Mouse (Mus musculus) olfactory bulb, adult 2 months (tissue): Measurements from ENCODE around the gene Ap4b1. TPM values are rescaled to one million over a fixed set of nuclear protein-coding genes. Genes with fewer than 3 reads are reported as not detected.
"Not testable (repeated sequence)": the region's sequence is repeated elsewhere in the genome, so short reads cannot be mapped to it uniquely, and the experiment has no call there.

ENCODE experiments used
- H3K27ac ChIP-seq: fragments of 200-500 bp; 2 replicates; pipeline ENCODE4 v1.5.1; 2012; ENCODE audit warnings: low read depth, low read length; ENCODE audit not compliant: insufficient read depth
- H3K4me1 ChIP-seq: fragments of 200-500 bp; 2 replicates; pipeline ENCODE4 v1.6.1; 2012; ENCODE audit warnings: low read length; ENCODE audit not compliant: control insufficient read depth, insufficient read depth
- H3K4me3 ChIP-seq: fragments of 200-500 bp; 2 replicates; pipeline ENCODE4 v1.5.1; 2012; ENCODE audit warnings: mild to moderate bottlenecking, low read depth, low read length, moderate library complexity; ENCODE audit not compliant: insufficient read depth
- CTCF ChIP-seq: fragments of 200-500 bp; IDR thresholded peaks from 2 replicates; pipeline ENCODE4 v1.5.1; 2012; ENCODE audit warnings: low read depth, mild to moderate bottlenecking, low read length, moderate library complexity; ENCODE audit not compliant: insufficient read depth
- POLR2A ChIP-seq: fragments of 200-500 bp; IDR thresholded peaks from 2 replicates; pipeline ENCODE4 v1.6.1; 2012; ENCODE audit warnings: mild to moderate bottlenecking, low read depth, low read length, moderate library complexity; ENCODE audit not compliant: insufficient read depth
- WGBS: fragments of 180-500 bp; shearing (Covaris S2); methylation state at CpG from one replicate; pipeline ENCODE4 v1.1.7; 2018; 5-methylcytosine and 5-hydroxymethylcytosine counted together
- polyA plus RNA-seq: library from polyadenylated mRNA; stranded (reverse); fragments of >200 nt; gene quantifications from 2 replicates; pipeline ENCODE4 v1.2.4, GENCODE M21; 2012; ENCODE audit warnings: low replicate concordance; ENCODE audit not compliant: missing spikeins, insufficient read depth, insufficient read length

Gene Ap4b1
- polyA plus RNA-seq, 1 experiment, result not detected

DNA sequence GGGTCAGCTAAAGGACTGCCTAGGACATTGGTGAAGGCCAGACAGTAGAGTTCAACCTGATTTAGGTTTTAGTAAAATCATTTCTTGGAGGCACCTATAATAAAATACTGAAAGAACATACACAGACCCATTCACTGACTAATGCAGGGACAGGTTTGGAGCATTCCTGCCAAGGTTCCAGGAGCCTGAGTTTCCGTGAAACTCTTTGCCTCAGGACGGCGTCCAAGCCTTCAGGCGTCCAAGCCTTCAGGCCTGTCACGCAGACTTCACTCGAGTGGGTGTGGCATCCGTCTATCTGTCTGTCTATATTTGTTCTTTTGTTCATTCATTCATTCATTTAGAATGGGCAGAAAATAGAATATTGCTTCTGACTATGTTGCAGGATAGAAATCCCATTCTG lies 21.8 kb downstream of the Ap4b1 start:
- no peak overlapping the region for H3K27ac ChIP-seq
- 88% methylated on average over 7 of the region's 7 CpGs for WGBS
- TF ChIP-seq CTCF, result no peak
- no peak for TF ChIP-seq POLR2A
- no peaks in the 10 kb centered on the region for H3K4me1 ChIP-seq
- no peak overlapping the region for H3K4me3 ChIP-seq

- no peak within 1 kb of the TSS for H3K4me3 ChIP-seq
- H3K4me1 ChIP-seq, result no peaks in the 10 kb centered on the region
- TF ChIP-seq CTCF (no peak), POLR2A (no peak)
- no peak within 1 kb of the TSS for H3K27ac ChIP-seq
Measured at GRCm38 (mm10) chr3:103832426-103832825, 23.1 kb downstream of the Ap4b1 start, which contains the start of gene Bcl2l15. TSS of gene Bcl2l15 (plus strand) at chr3:103832601.

DNA sequence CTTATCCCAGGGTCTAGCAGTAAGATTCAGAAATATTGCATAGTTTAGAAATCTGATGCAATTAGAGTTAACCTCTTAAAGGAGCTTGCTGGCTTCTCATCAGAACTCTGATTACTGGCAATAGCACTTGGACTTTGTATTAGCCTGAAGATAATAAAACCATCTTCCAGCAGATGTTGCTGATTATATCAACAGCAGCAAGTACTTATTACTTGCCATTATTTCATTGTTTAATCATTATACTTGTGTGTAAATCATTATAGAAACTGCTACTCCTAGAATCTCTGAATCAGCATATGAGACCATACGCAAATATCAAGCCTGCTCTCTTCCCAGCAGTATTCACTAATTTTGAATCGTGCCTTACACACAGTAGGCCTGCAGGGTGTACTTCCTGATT lies 24.7 kb downstream of the Ap4b1 start:
- WGBS, result 80% methylated on average over 2 of the region's 2 CpGs
- H3K27ac ChIP-seq, result no peak overlapping the region
- no peak for TF ChIP-seq POLR2A
- no peak for TF ChIP-seq CTCF
- no peaks in the 10 kb centered on the region for H3K4me1 ChIP-seq
- no peak overlapping the region for H3K4me3 ChIP-seq

DNA sequence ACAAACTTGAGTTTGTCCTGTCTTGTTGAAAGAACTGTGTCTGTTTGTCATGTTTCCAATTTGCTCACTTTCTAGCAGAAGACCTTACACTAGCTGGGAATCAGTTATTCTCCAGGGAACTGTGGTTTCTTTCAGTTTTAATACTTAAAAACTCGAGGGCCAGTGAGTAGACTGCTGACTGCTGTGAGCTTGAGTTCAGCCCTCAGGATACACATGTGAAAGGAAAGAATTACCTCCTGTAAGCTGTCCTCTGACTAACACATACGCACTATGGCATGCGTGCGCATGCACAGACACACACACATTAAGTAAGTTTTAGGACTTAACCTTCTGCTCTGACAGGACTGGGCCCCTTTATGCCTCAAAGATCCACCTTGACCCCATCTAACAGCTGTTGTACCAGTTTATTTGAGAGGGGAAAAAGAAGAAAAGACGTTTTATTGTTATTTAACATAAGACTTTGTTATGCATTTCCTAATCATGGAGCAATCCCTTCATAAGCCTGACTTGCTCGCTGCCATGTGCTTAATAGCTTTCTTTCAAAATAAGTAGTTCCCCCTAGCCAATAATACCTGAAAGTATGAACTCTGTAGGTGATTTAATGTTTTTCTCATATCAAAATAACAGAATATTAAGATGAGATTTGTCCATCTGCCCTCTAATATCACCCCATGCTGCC lies 26.1 kb downstream of the Ap4b1 start:
- no peak overlapping the region for H3K4me3 ChIP-seq
- no peaks in the 10 kb centered on the region for H3K4me1 ChIP-seq
- 83% methylated on average over 6 of the region's 6 CpGs for WGBS
- H3K27ac ChIP-seq, result no peak overlapping the region
- no peak for TF ChIP-seq POLR2A

- Histone ChIP-seq H3K4me1 (no peaks in the 10 kb centered on the region), H3K4me3 (no peak overlapping the region), H3K27ac (no peak overlapping the region)
- WGBS, result 59% methylated on average over 10 of the region's 10 CpGs
- TF ChIP-seq POLR2A (no peak), CTCF (no peak)
Measured at GRCm38 (mm10) chr3:103835951-103836310, 26.6 kb downstream of the Ap4b1 start.

DNA sequence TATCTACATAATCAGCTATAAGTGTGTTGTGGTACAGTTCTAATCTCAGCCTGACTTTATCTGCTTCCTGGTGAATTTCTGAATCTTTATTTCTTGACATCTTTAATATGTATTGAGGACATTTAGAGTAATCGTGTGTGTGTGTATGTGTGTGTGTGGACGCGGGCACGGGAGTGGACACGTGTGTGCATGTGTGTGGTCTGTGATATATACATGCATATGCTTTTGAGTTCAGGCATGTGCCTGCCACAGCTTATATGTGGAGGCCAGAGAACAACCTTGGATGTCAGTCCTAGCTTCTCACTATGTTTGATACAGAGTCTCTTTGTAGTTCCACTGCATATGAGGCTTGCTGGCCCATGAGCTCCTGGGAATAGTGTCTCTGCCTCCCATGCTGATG lies 27.1 kb downstream of the Ap4b1 start:
- H3K27ac ChIP-seq, result no peak overlapping the region
- TF ChIP-seq CTCF, result no peak
- TF ChIP-seq POLR2A, result no peak
- WGBS, result 93% methylated on average over 5 of the region's 5 CpGs

DNA sequence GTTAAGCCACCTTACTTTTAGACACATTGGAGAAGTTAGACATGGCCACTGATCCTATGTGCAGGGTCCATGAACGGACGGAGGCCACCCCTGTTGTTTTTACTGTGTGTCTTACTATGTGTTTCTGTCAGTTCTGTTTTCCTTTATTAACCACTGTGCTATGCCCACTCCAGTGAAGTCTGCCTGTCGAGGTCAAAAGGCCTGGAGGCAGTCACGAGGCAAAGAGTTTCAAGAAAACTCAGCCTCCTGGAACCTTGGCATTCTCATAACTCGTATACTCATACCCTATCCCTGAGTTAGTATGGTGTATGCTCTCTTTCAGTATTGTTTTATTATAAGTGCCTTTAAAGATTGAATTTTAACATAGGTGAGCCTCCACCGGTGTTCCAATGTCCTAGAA lies 30.4 kb downstream of the Ap4b1 start:
- 95% methylated on average over 6 of the region's 6 CpGs for WGBS
- Histone ChIP-seq H3K27ac (no peak overlapping the region), H3K4me1 (no peaks in the 10 kb centered on the region), H3K4me3 (no peak overlapping the region)
- TF ChIP-seq CTCF, result no peak
- TF ChIP-seq POLR2A, result no peak

More for the DNA sequence above, 27.1 kb downstream of the Ap4b1 start:
- no peaks in the 10 kb centered on the region for H3K4me1 ChIP-seq
- no peak overlapping the region for H3K4me3 ChIP-seq

DNA sequence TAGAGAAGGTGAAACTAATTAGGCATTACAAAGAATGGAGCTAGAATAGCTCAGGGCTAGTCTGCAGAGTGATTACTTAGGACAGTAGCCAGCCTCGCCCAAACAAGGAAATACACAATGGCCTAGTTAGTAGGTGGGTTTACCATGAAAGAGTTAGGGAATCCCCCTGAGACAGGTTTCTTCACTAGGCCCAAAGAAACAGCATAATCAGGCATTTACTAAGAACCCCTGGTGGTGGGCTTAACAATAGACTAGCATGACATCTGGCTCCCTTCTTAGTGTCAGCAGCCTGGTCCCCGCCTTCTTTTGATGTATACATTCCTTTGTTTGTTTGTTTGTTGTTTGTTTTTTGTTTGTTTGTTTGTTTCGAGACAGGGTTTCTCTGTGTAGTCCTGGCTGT lies 30.9 kb downstream of the Ap4b1 start:
- not testable (repeated sequence) for H3K27ac ChIP-seq, H3K4me3 ChIP-seq, H3K4me1 ChIP-seq
- WGBS, result 92% methylated on average over 3 of the region's 3 CpGs

GRCm38 (mm10) chr3:103840946-103841345 lies 31.6 kb downstream of the Ap4b1 start:
- 93% methylated on average over 7 of the region's 7 CpGs for WGBS

GRCm38 (mm10) chr3:103850644-103851363 lies 41.5 kb downstream of the Ap4b1 start:
- TF ChIP-seq POLR2A (no peak), CTCF (no peak)
- H3K27ac ChIP-seq, result no peak overlapping the region
- H3K4me1 ChIP-seq, result peaks cover 3% of the 10 kb centered on the region; the same call in 1 of the 2 replicates
- 71% methylated on average over 9 of the region's 9 CpGs for WGBS
- H3K4me3 ChIP-seq, result no peak overlapping the region

More at GRCm38 (mm10) chr3:103840946-103841345, 31.6 kb downstream of the Ap4b1 start:
- H3K27ac ChIP-seq, H3K4me3 ChIP-seq, H3K4me1 ChIP-seq: not testable (repeated sequence)
